Mouse (Mus musculus): ENCODE data around the gene Ccdc191.

DNA sequence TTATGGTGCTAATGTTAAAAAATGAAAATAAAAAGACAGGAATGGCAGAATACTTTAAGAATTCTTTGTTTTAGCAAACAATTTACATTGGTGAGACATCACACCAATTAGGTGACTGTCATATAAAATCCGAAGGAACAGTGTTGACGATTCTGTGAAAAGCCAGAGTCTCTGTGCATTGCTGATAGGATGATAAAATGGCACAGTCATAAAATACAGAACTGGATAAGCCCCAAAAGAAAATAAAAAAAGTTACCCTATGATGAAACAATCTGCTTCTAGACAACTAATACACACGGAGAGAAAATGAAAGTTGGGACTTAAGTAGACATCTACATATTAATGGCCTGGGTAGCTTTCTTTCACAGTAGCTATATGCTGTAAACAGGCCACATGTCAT is 105.0 kb downstream of the Ccdc191 start:
- TF ChIP-seq CTCF (IDR thresholded peaks at IDR 0.05 in 2 of 3, conservative IDR thresholded peaks at IDR 0.05 in 1 of 3; ENCODE audit: control insufficient read depth in 1 of 3, insufficient read depth in 1 of 3, low read depth in 2 of 3, low read length in 3 of 3, poor library complexity in 1 of 3, severe bottlenecking in 1 of 3) = no peak
- no peak for TF ChIP-seq NELFE (IDR thresholded peaks at IDR 0.05; ENCODE audit: low read depth, low read length)
- no peak for TF ChIP-seq JUND (IDR thresholded peaks at IDR 0.05; ENCODE audit: low read depth, low read length)
- TF ChIP-seq POLR2A (IDR thresholded peaks at IDR 0.05; ENCODE audit: control insufficient read depth in 1 of 2, insufficient read depth in 1 of 2, low read depth in 1 of 2, low read length in 2 of 2, poor library complexity in 1 of 2) = no peak
- no peak for TF ChIP-seq ZC3H11A (IDR thresholded peaks at IDR 0.05; ENCODE audit: low read depth, low read length)
- no peak for TF ChIP-seq POLR2AphosphoS2 (IDR thresholded peaks at IDR 0.05; ENCODE audit: low read length)
- TF ChIP-seq EP300 (IDR thresholded peaks at IDR 0.05; ENCODE audit: low read depth in 1 of 2, low read length in 2 of 2) = peak; percentile 65 to 74; a peak in 3 of 4 replicates
- no peak for TF ChIP-seq MAX (IDR thresholded peaks at IDR 0.05; ENCODE audit: low read length)
- no peak for TF ChIP-seq USF1 (IDR thresholded peaks at IDR 0.05; ENCODE audit: low read depth, low read length)
- no peak for TF ChIP-seq MEF2A (IDR thresholded peaks at IDR 0.05; ENCODE audit: extremely low read depth, insufficient replicate concordance, low read depth, low read length, poor library complexity, severe bottlenecking)

Measured in MEL (cell line).